Mouse (Mus musculus): ENCODE measurements around the gene Mfap2. TPM values are rescaled to one million over a fixed set of nuclear protein-coding genes. Genes with fewer than 3 reads are reported as not detected.

Mfap2 gene
- polyA plus RNA-seq, 1 experiment, result not detected

- TF ChIP-seq GATA1 (IDR thresholded peaks at IDR 0.05; ENCODE audit: low read length), result no peak
These were observed 23.7 kb downstream of the Mfap2 start for GRCm38 (mm10) chr4:141033606-141034549.

GRCm38 (mm10) chr4:141041117-141041516 lies 30.9 kb downstream of the Mfap2 start:
- TF ChIP-seq GATA1 (IDR thresholded peaks at IDR 0.05; ENCODE audit: low read length), result no peak

GRCm38 (mm10) chr4:141044816-141045215 lies 34.6 kb downstream of the Mfap2 start:
- no peak for TF ChIP-seq GATA1 (IDR thresholded peaks at IDR 0.05; ENCODE audit: low read length)

GRCm38 (mm10) chr4:141048810-141049475 lies 38.7 kb downstream of the Mfap2 start:
- no peak for TF ChIP-seq GATA1 (IDR thresholded peaks at IDR 0.05; ENCODE audit: low read length)

- no peak for TF ChIP-seq GATA1 (IDR thresholded peaks at IDR 0.05; ENCODE audit: low read length)
These were observed 39.2 kb downstream of the Mfap2 start for GRCm38 (mm10) chr4:141049476-141049835.

GRCm38 (mm10) chr4:141052442-141052841 lies 42.2 kb downstream of the Mfap2 start:
- no peak for TF ChIP-seq GATA1 (IDR thresholded peaks at IDR 0.05; ENCODE audit: low read length)

- no peak for TF ChIP-seq GATA1 (IDR thresholded peaks at IDR 0.05; ENCODE audit: low read length)
These were observed 42.9 kb downstream of the Mfap2 start for GRCm38 (mm10) chr4:141053138-141053537.

GRCm38 (mm10) chr4:141053568-141054161 lies 43.4 kb downstream of the Mfap2 start:
- TF ChIP-seq GATA1 (IDR thresholded peaks at IDR 0.05; ENCODE audit: low read length), result no peak

- no peak for TF ChIP-seq GATA1 (IDR thresholded peaks at IDR 0.05; ENCODE audit: low read length)
These were observed 46.8 kb downstream of the Mfap2 start for GRCm38 (mm10) chr4:141056970-141057369.

GRCm38 (mm10) chr4:141058835-141059234 lies 48.6 kb downstream of the Mfap2 start:
- no peak for TF ChIP-seq GATA1 (IDR thresholded peaks at IDR 0.05; ENCODE audit: low read length)

- no peak for TF ChIP-seq GATA1 (IDR thresholded peaks at IDR 0.05; ENCODE audit: low read length)
These were observed 49.6 kb downstream of the Mfap2 start for GRCm38 (mm10) chr4:141059616-141060425.

GRCm38 (mm10) chr4:141060426-141061301 lies 50.4 kb downstream of the Mfap2 start, which contains the start of gene Crocc:
TSS of gene Crocc (minus strand) at chr4:141060550.
- no peak for TF ChIP-seq GATA1 (IDR thresholded peaks at IDR 0.05; ENCODE audit: low read length)

GRCm38 (mm10) chr4:141064104-141064659 lies 54.0 kb downstream of the Mfap2 start:
- TF ChIP-seq GATA1 (IDR thresholded peaks at IDR 0.05; ENCODE audit: low read length), result no peak

- TF ChIP-seq GATA1 (IDR thresholded peaks at IDR 0.05; ENCODE audit: low read length), result no peak
These were observed 54.9 kb downstream of the Mfap2 start for GRCm38 (mm10) chr4:141065123-141065522.

Other genes with a start within 250 kb of the Mfap2 start
- not detected in 2 replicates for gene Padi4, start 236.2 kb upstream of the Mfap2 start, polyA plus RNA-seq (2012)
- gene Padi3, start 199.8 kb upstream of the Mfap2 start, polyA plus RNA-seq (2012), result 3.2 and 3.4 TPM in 2 replicates
- gene Padi1, start 164.6 kb upstream of the Mfap2 start, polyA plus RNA-seq (2012), result 0.05 TPM in 1 of 2 replicates, not detected in the other
- not detected in 2 replicates for gene Padi2, start 104.1 kb upstream of the Mfap2 start, polyA plus RNA-seq (2012)
- 113 and 184 TPM in 2 replicates for gene Sdhb, start 49.2 kb upstream of the Mfap2 start, polyA plus RNA-seq (2012)
- 94.6 and 123 TPM in 2 replicates for gene Atp13a2, start 23.5 kb upstream of the Mfap2 start, polyA plus RNA-seq (2012)
- 1.6 and 2.6 TPM in 2 replicates for gene Crocc, start 50.1 kb downstream of the Mfap2 start, polyA plus RNA-seq (2012)
- gene Necap2, start 67.9 kb downstream of the Mfap2 start, polyA plus RNA-seq (2012), result 130 and 158 TPM in 2 replicates
- not detected in 2 replicates for gene Spata21, start 77.9 kb downstream of the Mfap2 start, polyA plus RNA-seq (2012)
- 134 and 153 TPM in 2 replicates for gene Szrd1, start 129.4 kb downstream of the Mfap2 start, polyA plus RNA-seq (2012)
- gene Fbxo42, start 137.5 kb downstream of the Mfap2 start, polyA plus RNA-seq (2012), result 14.9 and 15.3 TPM in 2 replicates
- gene Rsg1, start 203.5 kb downstream of the Mfap2 start, polyA plus RNA-seq (2012), result 0.76 and 0.92 TPM in 2 replicates
- not detected in 2 replicates for gene Arhgef19, start 229.1 kb downstream of the Mfap2 start, polyA plus RNA-seq (2012)

All from G1E-ER4 (cell line).